Mouse (Mus musculus) forebrain, embryonic 12.5 days (tissue): ENCODE results near the gene 4933427I04Rik. TPM values are rescaled to one million over a fixed set of nuclear protein-coding genes. Genes with fewer than 3 reads are reported as not detected.

ENCODE experiments used
- ATAC-seq: fragments of 200-750 bp; cut with Nextera tagmentation; 2 replicates; pipeline ENCODE4 v1.8.0; 2017; ENCODE audit warnings: moderate TSS enrichment; ENCODE audit not compliant: low FRiP score
- H3K27ac ChIP-seq: fragments of 300-500 bp; sonication (generic); 2 replicates; pipeline ENCODE4 v1.5.1; 2016; ENCODE audit warnings: mild to moderate bottlenecking
- H3K27me3 ChIP-seq: fragments of 300-500 bp; sonication (generic); 2 replicates; pipeline ENCODE4 v1.6.1; 2016; ENCODE audit warnings: mild to moderate bottlenecking
- H3K36me3 ChIP-seq: fragments of 300-500 bp; sonication (generic); replicated peaks from 2 replicates; pipeline ENCODE4 v1.6.1; 2016; ENCODE audit warnings: mild to moderate bottlenecking
- H3K4me1 ChIP-seq: fragments of 300-500 bp; sonication (generic); 2 replicates; pipeline ENCODE4 v1.6.1; 2016
- H3K4me2 ChIP-seq: fragments of 300-500 bp; sonication (generic); 2 replicates; pipeline ENCODE4 v1.6.1; 2016; ENCODE audit warnings: mild to moderate bottlenecking, moderate library complexity
- H3K4me3 ChIP-seq: fragments of 300-500 bp; sonication (generic); replicated peaks from 2 replicates; pipeline ENCODE4 v1.5.1; 2016; ENCODE audit warnings: mild to moderate bottlenecking
- H3K9ac ChIP-seq: fragments of 300-500 bp; sonication (generic); 2 replicates; pipeline ENCODE4 v1.6.1; 2016; ENCODE audit warnings: mild to moderate bottlenecking
- H3K9me3 ChIP-seq: fragments of 300-500 bp; sonication (generic); 2 replicates; pipeline ENCODE4 v1.6.1; 2016
- WGBS: fragments of 180-500 bp; shearing (Covaris S2); methylation state at CpG from one replicate; pipeline ENCODE4 v1.1.7; 2016; 5-methylcytosine and 5-hydroxymethylcytosine counted together
- polyA plus RNA-seq: library from polyadenylated mRNA; unstranded; fragments of >200 nt; fragmentation: Nextera tagmentation; extraction: Ambion mirVana; gene quantifications from 2 replicates; pipeline ENCODE4 v1.2.1, GENCODE M21; 2016

Gene 4933427I04Rik
- polyA plus RNA-seq, 1 experiment from 2014 or later = 0.09 TPM

GRCm38 (mm10) chr4:123898696-123899095 is 39.2 kb downstream of the 4933427I04Rik start:
- 10% methylated on average over 5 of the region's 5 CpGs for WGBS
- H3K4me1 ChIP-seq = no peaks in the 10 kb centered on the region

GRCm38 (mm10) chr4:123903432-123903831 is 44.0 kb downstream of the 4933427I04Rik start:
- no peaks in the 10 kb centered on the region for H3K9me3 ChIP-seq
- H3K27me3 ChIP-seq = no peaks in the 10 kb centered on the region
- peaks cover 15% of the 10 kb centered on the region for H3K4me1 ChIP-seq
- no peak overlapping the region for H3K4me3 ChIP-seq
- H3K9ac ChIP-seq = no peak overlapping the region
- WGBS = 70% methylated on average over 3 of the region's 3 CpGs
- no peak overlapping the region for H3K27ac ChIP-seq
- no peak for ATAC-seq
- H3K36me3 ChIP-seq = 0 out of 2 replicates have a peak, but pooled peaks cover 4% of the 10 kb centered on the region
- H3K4me2 ChIP-seq = no peak overlapping the region

More at GRCm38 (mm10) chr4:123898696-123899095, 39.2 kb downstream of the 4933427I04Rik start:
- no peak for ATAC-seq
- Histone ChIP-seq H3K27ac (no peak overlapping the region), H3K36me3 (no peaks in the 10 kb centered on the region), H3K9ac (no peak overlapping the region), H3K9me3 (no peaks in the 10 kb centered on the region), H3K27me3 (no peaks in the 10 kb centered on the region), H3K4me3 (no peak overlapping the region), H3K4me2 (no peak overlapping the region)

- Histone ChIP-seq H3K4me3 (peak within 1 kb of the TSS; percentile 86), H3K9ac (peak within 1 kb of the TSS; percentile 81), H3K9me3 (no peaks in the 10 kb centered on the region), H3K36me3 (peaks cover 7% of the 10 kb centered on the region), H3K27ac (peak within 1 kb of the TSS; percentile 65), H3K27me3 (no peaks in the 10 kb centered on the region), H3K4me2 (peak within 1 kb of the TSS; percentile 94), H3K4me1 (peaks cover 15% of the 10 kb centered on the region)
- 1% methylated on average over 41 of the region's 49 CpGs for WGBS
- ATAC-seq = peak; percentile 100
Measured at GRCm38 (mm10) chr4:123904333-123905125, 45.0 kb downstream of the 4933427I04Rik start, which contains the start of gene Mycbp. Mycbp (plus strand) TSS chr4:123904832.

GRCm38 (mm10) chr4:123905126-123905668 is 45.7 kb downstream of the 4933427I04Rik start:
- WGBS = 1% methylated on average over 53 of the region's 53 CpGs
- peak overlapping the region; percentile 81 for H3K9ac ChIP-seq

GRCm38 (mm10) chr4:123911503-123911902 is 52.0 kb downstream of the 4933427I04Rik start:
- Histone ChIP-seq H3K9ac (no peak overlapping the region), H3K27me3 (no peaks in the 10 kb centered on the region), H3K27ac (no peak overlapping the region), H3K4me2 (no peak overlapping the region), H3K4me1 (peaks cover 9% of the 10 kb centered on the region), H3K4me3 (no peak overlapping the region), H3K9me3 (no peaks in the 10 kb centered on the region), H3K36me3 (peaks cover 22% of the 10 kb centered on the region)
- ATAC-seq = no peak
- WGBS = 92% methylated on average over 4 of the region's 4 CpGs

More at GRCm38 (mm10) chr4:123905126-123905668, 45.7 kb downstream of the 4933427I04Rik start:
- Histone ChIP-seq H3K9me3 (no peaks in the 10 kb centered on the region), H3K4me1 (peaks cover 15% of the 10 kb centered on the region), H3K27me3 (no peaks in the 10 kb centered on the region), H3K36me3 (peaks cover 7% of the 10 kb centered on the region), H3K27ac (peak overlapping the region; percentile 65), H3K4me3 (peak overlapping the region; percentile 86), H3K4me2 (peak overlapping the region; percentile 94)
- ATAC-seq = peak; percentile 75; the same call in 1 of the 2 replicates

GRCm38 (mm10) chr4:123912431-123912830 is 53.0 kb downstream of the 4933427I04Rik start:
- no peak overlapping the region for H3K27ac ChIP-seq
- peaks cover 22% of the 10 kb centered on the region for H3K36me3 ChIP-seq
- no peak for ATAC-seq

More at GRCm38 (mm10) chr4:123912431-123912830, 53.0 kb downstream of the 4933427I04Rik start:
- 86% methylated on average over 2 of the region's 2 CpGs for WGBS
- H3K9ac ChIP-seq = no peak overlapping the region
- no peak overlapping the region for H3K4me3 ChIP-seq
- H3K27me3 ChIP-seq = no peaks in the 10 kb centered on the region
- H3K4me2 ChIP-seq = no peak overlapping the region
- peaks cover 9% of the 10 kb centered on the region for H3K4me1 ChIP-seq
- no peaks in the 10 kb centered on the region for H3K9me3 ChIP-seq

Other genes with a start within 250 kb of the 4933427I04Rik start
- gene Macf1, start 175.3 kb upstream of the 4933427I04Rik start, polyA plus RNA-seq = 75.6 and 77.9 TPM in 2 replicates
- gene Ndufs5, start 141.5 kb upstream of the 4933427I04Rik start, polyA plus RNA-seq = 315 and 318 TPM in 2 replicates
- gene Akirin1, start 109.3 kb upstream of the 4933427I04Rik start, polyA plus RNA-seq = 89.8 and 91.1 TPM in 2 replicates
- 0.88 and 1.0 TPM in 2 replicates for gene Rhbdl2, start 71.8 kb upstream of the 4933427I04Rik start, polyA plus RNA-seq
- 49.4 and 50.2 TPM in 2 replicates for gene Mycbp, start 45.2 kb downstream of the 4933427I04Rik start, polyA plus RNA-seq
- 53.6 and 56.6 TPM in 2 replicates for gene Rragc, start 57.8 kb downstream of the 4933427I04Rik start, polyA plus RNA-seq
- gene 4930535I16Rik, start 58.3 kb downstream of the 4933427I04Rik start, polyA plus RNA-seq = not detected in 2 replicates